Mouse (Mus musculus): ENCODE measurements around the gene Tmem243. TPM values are rescaled to one million over a fixed set of nuclear protein-coding genes. Genes with fewer than 3 reads are reported as not detected.
A peak's percentile ranks its signal among the peaks of the same experiment; 100 is the strongest.

The Tmem243 gene
- polyA plus RNA-seq, 1 experiment = 23.0 TPM

DNA sequence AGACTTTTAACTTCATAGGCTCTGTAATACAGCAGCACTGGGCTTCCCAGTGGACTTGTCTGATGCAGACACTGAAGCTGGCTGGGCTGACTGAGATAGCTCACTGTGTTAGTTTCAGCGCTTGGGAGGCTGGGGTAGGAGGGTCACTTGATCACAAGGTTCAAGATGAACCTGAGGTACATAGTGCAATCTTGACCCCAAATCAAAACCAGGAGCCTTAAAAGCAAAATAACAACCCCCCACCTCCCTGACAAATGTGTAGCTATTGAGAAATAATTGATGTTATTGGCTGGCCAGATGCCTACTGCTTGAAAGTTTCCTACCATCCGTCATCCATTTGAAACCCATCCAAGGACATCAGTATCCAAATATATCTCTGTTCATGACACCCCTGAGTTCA, 2.2 kb downstream of the Tmem243 start:
- TF ChIP-seq EP300 (IDR thresholded peaks at IDR 0.05; ENCODE audit: insufficient read depth, low read depth, low read length) = no peak
- TF ChIP-seq POLR2A (IDR thresholded peaks at IDR 0.05; ENCODE audit: insufficient read depth, low read length) = no peak
- no peak for TF ChIP-seq CTCF (IDR thresholded peaks at IDR 0.05; ENCODE audit: low read depth, low read length)

DNA sequence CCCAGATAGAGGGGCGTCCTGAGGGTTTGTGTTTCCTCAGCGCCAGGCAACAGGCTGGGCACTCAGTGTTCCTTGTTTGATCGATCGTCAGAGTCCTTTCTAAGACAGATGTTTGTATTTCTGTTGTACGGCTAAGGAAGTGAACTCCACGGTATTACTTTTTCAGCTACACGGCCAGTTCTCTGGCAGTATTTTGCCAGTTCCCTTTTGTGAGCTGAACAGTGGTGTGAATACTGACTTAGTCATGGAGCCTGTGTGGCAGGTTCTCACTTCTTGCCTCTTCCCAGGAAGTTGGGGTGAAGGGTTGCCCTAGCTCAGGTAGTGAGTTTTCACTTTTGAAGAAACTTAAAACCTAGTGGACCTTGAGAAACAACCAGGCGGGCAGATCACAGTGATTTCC, 3.5 kb downstream of the Tmem243 start:
- Histone ChIP-seq H3K4me1 (ENCODE audit: control insufficient read depth, insufficient read depth, low read length) (no peaks in the 10 kb centered on the region), H3K27ac (ENCODE audit: insufficient read depth, low read length) (no peak overlapping the region), H3K36me3 (ENCODE audit: control insufficient read depth, insufficient read depth, low read length, poor library complexity, severe bottlenecking) (no peaks in the 10 kb centered on the region), H3K4me3 (ENCODE audit: low read depth, low read length) (no peak overlapping the region), H3K27me3 (ENCODE audit: control insufficient read depth, insufficient read depth, low read length, poor library complexity, severe bottlenecking) (no peaks in the 10 kb centered on the region), H3K9ac (ENCODE audit: low read depth, poor library complexity, severe bottlenecking) (no peak overlapping the region), H3K9me3 (replicated peaks; ENCODE audit: control insufficient read depth, insufficient read depth, low read length, poor library complexity, severe bottlenecking) (no peaks in the 10 kb centered on the region)
- TF ChIP-seq CTCF (IDR thresholded peaks at IDR 0.05; ENCODE audit: low read depth, low read length) = no peak
- TF ChIP-seq EP300 (IDR thresholded peaks at IDR 0.05; ENCODE audit: insufficient read depth, low read depth, low read length) = no peak
- TF ChIP-seq POLR2A (IDR thresholded peaks at IDR 0.05; ENCODE audit: insufficient read depth, low read length) = no peak

More for the DNA sequence above, 2.2 kb downstream of the Tmem243 start:
- Histone ChIP-seq H3K4me1 (ENCODE audit: control insufficient read depth, insufficient read depth, low read length) (no peaks in the 10 kb centered on the region), H3K4me3 (ENCODE audit: low read depth, low read length) (no peak overlapping the region), H3K36me3 (ENCODE audit: control insufficient read depth, insufficient read depth, low read length, poor library complexity, severe bottlenecking) (no peaks in the 10 kb centered on the region), H3K27me3 (ENCODE audit: control insufficient read depth, insufficient read depth, low read length, poor library complexity, severe bottlenecking) (no peaks in the 10 kb centered on the region), H3K9me3 (replicated peaks; ENCODE audit: control insufficient read depth, insufficient read depth, low read length, poor library complexity, severe bottlenecking) (no peaks in the 10 kb centered on the region; the same call in 1 of the 2 replicates), H3K9ac (ENCODE audit: low read depth, poor library complexity, severe bottlenecking) (no peak overlapping the region), H3K27ac (ENCODE audit: insufficient read depth, low read length) (no peak overlapping the region)

DNA sequence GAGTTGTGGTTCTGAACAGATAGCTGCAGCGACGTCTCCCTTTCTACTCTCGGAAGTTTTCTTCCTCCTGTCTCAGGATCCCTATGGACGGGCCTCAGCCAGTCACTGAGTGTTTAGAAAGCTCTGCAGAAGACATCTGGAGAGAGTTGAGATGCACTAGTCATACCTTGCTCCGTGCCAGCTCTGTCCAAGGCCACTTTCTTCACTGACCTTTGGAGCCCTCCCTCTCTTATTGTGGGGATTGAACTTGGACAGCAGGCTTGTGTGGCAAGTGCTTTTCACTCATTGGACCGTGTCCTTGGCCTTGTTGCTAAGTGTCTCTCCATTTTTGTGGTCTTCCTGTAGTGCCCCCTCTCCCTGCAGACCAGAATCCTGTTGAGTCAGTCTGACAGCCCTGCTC, 6.3 kb downstream of the Tmem243 start:
- Histone ChIP-seq H3K4me3 (ENCODE audit: low read depth, low read length) (no peak overlapping the region), H3K36me3 (ENCODE audit: control insufficient read depth, insufficient read depth, low read length, poor library complexity, severe bottlenecking) (no peaks in the 10 kb centered on the region), H3K9me3 (replicated peaks; ENCODE audit: control insufficient read depth, insufficient read depth, low read length, poor library complexity, severe bottlenecking) (no peaks in the 10 kb centered on the region), H3K4me1 (ENCODE audit: control insufficient read depth, insufficient read depth, low read length) (no peaks in the 10 kb centered on the region), H3K9ac (ENCODE audit: low read depth, poor library complexity, severe bottlenecking) (no peak overlapping the region), H3K27me3 (ENCODE audit: control insufficient read depth, insufficient read depth, low read length, poor library complexity, severe bottlenecking) (no peaks in the 10 kb centered on the region), H3K27ac (ENCODE audit: insufficient read depth, low read length) (no peak overlapping the region)
- TF ChIP-seq CTCF (IDR thresholded peaks at IDR 0.05; ENCODE audit: low read depth, low read length) (no peak), EP300 (IDR thresholded peaks at IDR 0.05; ENCODE audit: insufficient read depth, low read depth, low read length) (no peak), POLR2A (IDR thresholded peaks at IDR 0.05; ENCODE audit: insufficient read depth, low read length) (no peak)

DNA sequence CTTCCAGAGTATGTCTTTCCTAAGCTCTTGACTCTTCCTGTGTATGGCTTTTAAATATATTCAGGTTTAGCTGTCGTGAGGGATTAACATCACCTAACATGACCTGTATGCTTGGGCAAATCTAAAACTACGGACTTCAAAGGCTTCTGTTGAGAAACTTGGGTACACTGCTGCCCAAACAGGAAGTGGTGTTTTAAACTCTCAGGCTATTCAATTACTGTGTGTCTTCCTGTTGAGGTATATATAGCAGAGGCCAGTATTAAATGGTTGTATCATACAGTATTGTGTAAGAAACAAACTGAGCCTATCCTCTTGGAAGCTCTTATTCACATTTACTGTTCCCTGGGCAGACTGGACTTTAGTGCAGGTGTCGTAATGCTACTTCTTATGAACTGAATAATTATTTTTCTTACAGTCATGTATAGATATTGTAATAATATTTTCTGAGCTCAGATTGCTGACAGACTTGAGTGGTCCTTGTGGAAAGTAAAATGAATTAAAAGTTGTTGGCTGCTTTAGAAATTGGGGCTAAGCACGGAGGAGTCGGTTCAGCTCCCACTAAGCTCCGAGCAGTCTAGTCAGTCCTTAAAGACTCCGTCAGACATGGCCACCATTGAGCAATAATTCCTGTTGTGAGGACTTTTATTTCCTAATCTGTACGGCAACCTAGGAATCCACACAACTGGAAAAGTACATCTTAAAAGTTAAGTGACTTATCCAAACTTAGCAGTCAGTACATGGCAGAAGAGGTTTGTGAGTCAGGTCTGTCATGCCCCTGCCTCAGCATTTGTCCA, 7.0 kb downstream of the Tmem243 start:
- Histone ChIP-seq H3K27ac (ENCODE audit: insufficient read depth, low read length) (no peak overlapping the region), H3K9me3 (replicated peaks; ENCODE audit: control insufficient read depth, insufficient read depth, low read length, poor library complexity, severe bottlenecking) (no peaks in the 10 kb centered on the region), H3K4me3 (ENCODE audit: low read depth, low read length) (no peak overlapping the region), H3K4me1 (ENCODE audit: control insufficient read depth, insufficient read depth, low read length) (no peaks in the 10 kb centered on the region), H3K36me3 (ENCODE audit: control insufficient read depth, insufficient read depth, low read length, poor library complexity, severe bottlenecking) (no peaks in the 10 kb centered on the region), H3K9ac (ENCODE audit: low read depth, poor library complexity, severe bottlenecking) (no peak overlapping the region), H3K27me3 (ENCODE audit: control insufficient read depth, insufficient read depth, low read length, poor library complexity, severe bottlenecking) (no peaks in the 10 kb centered on the region)
- TF ChIP-seq CTCF (IDR thresholded peaks at IDR 0.05; ENCODE audit: low read depth, low read length) = no peak
- no peak for TF ChIP-seq POLR2A (IDR thresholded peaks at IDR 0.05; ENCODE audit: insufficient read depth, low read length)
- TF ChIP-seq EP300 (IDR thresholded peaks at IDR 0.05; ENCODE audit: insufficient read depth, low read depth, low read length) = no peak

DNA sequence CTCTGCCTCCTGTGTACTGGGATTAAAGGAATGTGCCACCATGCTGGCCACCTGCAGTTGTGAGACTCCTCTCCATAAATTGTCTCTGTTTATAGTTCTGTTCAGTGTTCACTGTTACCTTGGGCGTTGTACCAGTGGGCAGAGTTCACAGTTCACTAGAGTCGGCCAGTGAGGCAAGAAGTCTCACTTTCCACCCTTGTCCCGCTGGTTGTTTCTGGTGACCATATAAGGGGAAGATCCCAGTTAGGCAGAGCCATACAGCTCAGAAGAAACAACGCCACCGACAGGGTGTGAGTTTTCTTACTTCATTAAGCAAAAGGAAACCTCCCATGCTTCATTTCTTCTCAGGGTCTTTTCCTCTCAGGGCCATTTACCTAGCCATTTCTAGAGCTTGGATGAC, 8.0 kb downstream of the Tmem243 start:
- Histone ChIP-seq H3K27me3 (ENCODE audit: control insufficient read depth, insufficient read depth, low read length, poor library complexity, severe bottlenecking) (no peaks in the 10 kb centered on the region), H3K27ac (ENCODE audit: insufficient read depth, low read length) (no peak overlapping the region), H3K4me3 (ENCODE audit: low read depth, low read length) (no peak overlapping the region), H3K9ac (ENCODE audit: low read depth, poor library complexity, severe bottlenecking) (no peak overlapping the region), H3K9me3 (replicated peaks; ENCODE audit: control insufficient read depth, insufficient read depth, low read length, poor library complexity, severe bottlenecking) (no peaks in the 10 kb centered on the region), H3K36me3 (ENCODE audit: control insufficient read depth, insufficient read depth, low read length, poor library complexity, severe bottlenecking) (no peaks in the 10 kb centered on the region), H3K4me1 (ENCODE audit: control insufficient read depth, insufficient read depth, low read length) (no peaks in the 10 kb centered on the region)
- TF ChIP-seq EP300 (IDR thresholded peaks at IDR 0.05; ENCODE audit: insufficient read depth, low read depth, low read length) (no peak), POLR2A (IDR thresholded peaks at IDR 0.05; ENCODE audit: insufficient read depth, low read length) (no peak), CTCF (IDR thresholded peaks at IDR 0.05; ENCODE audit: low read depth, low read length) (no peak)

DNA sequence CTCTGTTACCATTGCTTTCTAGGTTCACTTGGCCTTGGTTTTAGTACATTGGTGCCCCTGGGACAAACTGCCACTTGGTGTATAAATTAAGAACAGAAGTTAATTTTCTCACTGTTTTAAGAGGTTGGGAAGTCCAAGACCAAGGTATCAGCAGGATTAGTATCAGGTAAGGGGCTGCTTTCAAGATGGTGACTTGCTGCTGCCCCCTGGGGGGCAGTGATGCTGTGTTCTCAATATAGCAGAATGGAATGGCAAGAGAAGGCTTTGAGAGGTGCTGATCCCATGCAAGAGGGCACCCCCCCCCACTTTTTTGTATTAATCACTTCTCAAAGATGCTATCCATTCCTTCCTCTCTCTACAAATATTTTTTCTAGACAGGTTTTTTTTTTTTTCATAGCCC, 9.1 kb downstream of the Tmem243 start:
- TF ChIP-seq CTCF (IDR thresholded peaks at IDR 0.05; ENCODE audit: low read depth, low read length) (peak; percentile 45), POLR2A (IDR thresholded peaks at IDR 0.05; ENCODE audit: insufficient read depth, low read length) (no peak)
- Histone ChIP-seq H3K9me3 (replicated peaks; ENCODE audit: control insufficient read depth, insufficient read depth, low read length, poor library complexity, severe bottlenecking) (no peaks in the 10 kb centered on the region), H3K27ac (ENCODE audit: insufficient read depth, low read length) (no peak overlapping the region), H3K9ac (ENCODE audit: low read depth, poor library complexity, severe bottlenecking) (no peak overlapping the region), H3K27me3 (ENCODE audit: control insufficient read depth, insufficient read depth, low read length, poor library complexity, severe bottlenecking) (no peaks in the 10 kb centered on the region), H3K4me3 (ENCODE audit: low read depth, low read length) (no peak overlapping the region), H3K4me1 (ENCODE audit: control insufficient read depth, insufficient read depth, low read length) (no peaks in the 10 kb centered on the region), H3K36me3 (ENCODE audit: control insufficient read depth, insufficient read depth, low read length, poor library complexity, severe bottlenecking) (no peaks in the 10 kb centered on the region)
